In the genomic region with DNA sequence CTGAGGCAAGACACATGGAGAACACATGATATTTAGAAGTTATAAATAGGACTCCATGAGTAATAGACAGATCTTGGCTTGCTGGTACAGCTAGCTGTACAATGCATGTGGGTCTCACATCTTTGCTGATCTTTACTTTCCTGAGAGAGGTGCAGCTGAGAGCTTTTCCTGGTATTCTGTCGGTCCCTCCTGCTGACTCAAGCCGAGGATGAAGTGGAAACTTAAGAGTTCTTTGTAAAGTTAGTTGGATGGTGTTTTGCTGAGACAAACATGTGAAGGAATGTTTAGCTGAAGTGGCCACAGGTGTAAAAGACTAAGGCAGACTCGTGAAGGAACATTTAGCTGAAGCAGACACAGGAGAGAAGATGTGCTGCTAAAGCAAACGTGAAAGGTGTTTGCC, we compare ENCODE assay signal across 27 mouse cellular contexts. TPM values are rescaled to one million over a fixed set of nuclear protein-coding genes. Genes with fewer than 3 reads are reported as not detected.
A peak's percentile ranks its signal among the peaks of the same experiment; 100 is the strongest.
DNase-seq lines count a peak whose midpoint lies in the region; ATAC-seq and TF ChIP-seq lines count a peak whose summit lies in the region.
"Had no signal": no experiment of that assay in that cellular context is flagged by ENCODE, and none has a peak within 500 bp of the region (broad histone marks: within the 10 kb centered on the region; RNA-seq: fewer than 3 reads in every experiment).

No protein-coding gene starts in this region.

- no peak for TF ChIP-seq EP300 in heart, postnatal 0 days (IDR thresholded peaks at IDR 0.05; ENCODE audit: low read depth)

- no peak for ATAC-seq in embryonic facial prominence, embryonic 14.5 days (ENCODE audit: low read depth)
- 0 out of 2 replicates have a peak, but pooled peaks have one; percentile 33 for ATAC-seq in heart, postnatal 0 days (ENCODE audit: insufficient read depth, low read depth)
- ATAC-seq in heart, embryonic 12.5 days (ENCODE audit: insufficient number of reproducible peaks, low FRiP score): no peak
- ATAC-seq: forebrain, embryonic 15.5 days; hindbrain, embryonic 16.5 days; intestine, embryonic 15.5 days had no signal

- WGBS in embryonic facial prominence, embryonic 14.5 days: 80% methylated on average over 4 of the region's 4 CpGs
- WGBS in embryonic facial prominence, embryonic 10.5 days: 84% methylated on average over 4 of the region's 4 CpGs
- 67% methylated on average over 4 of the region's 4 CpGs for WGBS in heart, postnatal 0 days
- WGBS in heart, embryonic 12.5 days: 80% methylated on average over 4 of the region's 4 CpGs

- DNase-seq in embryonic facial prominence, embryonic 14.5 days (ENCODE audit: low spot score): peak; percentile 17
- DNase-seq in embryonic facial prominence, embryonic 10.5 days (ENCODE audit: low spot score): no peak
- DNase-seq in heart, postnatal 0 days (ENCODE audit: low spot score): no peak
- peak; percentile 33 for DNase-seq in lung, postnatal 36 days
- DNase-seq in lung, postnatal 10 days: no peak
- DNase-seq: adrenal gland, adult 2 months; adrenal gland, postnatal 14 days; cerebellum, adult 11 months; cerebellum, adult 2 months; cerebellum, adult 9-11 months; cerebellum, postnatal 25 days; gastrocnemius, postnatal 10 days; heart, adult 18-20 months; heart, postnatal 10 days; heart, postnatal 36 days; kidney, adult 11 months had no signal

- H3K9ac ChIP-seq in embryonic facial prominence, embryonic 14.5 days (ENCODE audit: low read depth, low read length): no peak overlapping the region
- no peak overlapping the region for H3K9ac ChIP-seq in heart, postnatal 0 days (replicated peaks; ENCODE audit: low read depth, low read length)
- H3K9ac ChIP-seq in heart, embryonic 12.5 days: no peak overlapping the region
- H3K9ac ChIP-seq: embryonic facial prominence, embryonic 13.5 days; forebrain, embryonic 12.5 days; forebrain, embryonic 15.5 days; hindbrain, embryonic 13.5 days; intestine, embryonic 15.5 days had no signal

- no peaks in the 10 kb centered on the region for H3K36me3 ChIP-seq in embryonic facial prominence, embryonic 14.5 days (ENCODE audit: control insufficient read depth, insufficient read depth, low read length)
- H3K36me3 ChIP-seq in embryonic facial prominence, embryonic 10.5 days (replicated peaks): no peaks in the 10 kb centered on the region
- H3K36me3 ChIP-seq in heart, postnatal 0 days (replicated peaks; ENCODE audit: control insufficient read depth, insufficient read depth, low read length): no peaks in the 10 kb centered on the region
- H3K36me3 ChIP-seq in heart, embryonic 12.5 days: no peaks in the 10 kb centered on the region
- H3K36me3 ChIP-seq: embryonic facial prominence, embryonic 13.5 days; forebrain, embryonic 12.5 days; forebrain, embryonic 15.5 days; heart, embryonic 10.5 days; hindbrain, embryonic 10.5 days; hindbrain, embryonic 13.5 days; intestine, embryonic 15.5 days had no signal

- no peaks in the 10 kb centered on the region for H3K27me3 ChIP-seq in embryonic facial prominence, embryonic 14.5 days (replicated peaks; ENCODE audit: control insufficient read depth, insufficient read depth, low read length)
- H3K27me3 ChIP-seq in embryonic facial prominence, embryonic 10.5 days (replicated peaks; ENCODE audit: low read depth, poor library complexity, severe bottlenecking): no peaks in the 10 kb centered on the region
- no peaks in the 10 kb centered on the region for H3K27me3 ChIP-seq in heart, postnatal 0 days (ENCODE audit: control insufficient read depth, insufficient read depth, low read length)
- H3K27me3 ChIP-seq in heart, embryonic 12.5 days (replicated peaks): no peaks in the 10 kb centered on the region
- H3K27me3 ChIP-seq: embryonic facial prominence, embryonic 13.5 days; forebrain, embryonic 12.5 days; forebrain, embryonic 15.5 days; hindbrain, embryonic 13.5 days; intestine, embryonic 15.5 days had no signal

- H3K4me3 ChIP-seq in embryonic facial prominence, embryonic 14.5 days (ENCODE audit: low read depth, low read length): no peak overlapping the region
- no peak overlapping the region for H3K4me3 ChIP-seq in embryonic facial prominence, embryonic 10.5 days
- no peak overlapping the region for H3K4me3 ChIP-seq in heart, postnatal 0 days (ENCODE audit: low read depth, low read length)
- H3K4me3 ChIP-seq in heart, embryonic 12.5 days: no peak overlapping the region
- H3K4me3 ChIP-seq: embryonic facial prominence, embryonic 13.5 days; forebrain, embryonic 12.5 days; forebrain, embryonic 15.5 days; heart, embryonic 10.5 days; hindbrain, embryonic 10.5 days; hindbrain, embryonic 13.5 days; intestine, embryonic 15.5 days had no signal

- no peak for TF ChIP-seq CTCF in heart, postnatal 0 days (IDR thresholded peaks at IDR 0.05; ENCODE audit: low read depth)

- H3K27ac ChIP-seq in embryonic facial prominence, embryonic 14.5 days (replicated peaks; ENCODE audit: low read depth, low read length): no peak overlapping the region
- H3K27ac ChIP-seq in embryonic facial prominence, embryonic 10.5 days (replicated peaks): no peak overlapping the region
- H3K27ac ChIP-seq in heart, postnatal 0 days (ENCODE audit: low read depth): no peak overlapping the region
- no peak overlapping the region for H3K27ac ChIP-seq in heart, embryonic 12.5 days (ENCODE audit: poor library complexity, severe bottlenecking)
- H3K27ac ChIP-seq: embryonic facial prominence, embryonic 13.5 days; forebrain, embryonic 12.5 days; forebrain, embryonic 15.5 days; heart, embryonic 10.5 days; hindbrain, embryonic 10.5 days; hindbrain, embryonic 13.5 days; intestine, embryonic 15.5 days had no signal

- no peaks in the 10 kb centered on the region for H3K4me1 ChIP-seq in embryonic facial prominence, embryonic 14.5 days (ENCODE audit: control insufficient read depth, insufficient read depth, low read length)
- H3K4me1 ChIP-seq in embryonic facial prominence, embryonic 10.5 days: no peaks in the 10 kb centered on the region
- H3K4me1 ChIP-seq in heart, postnatal 0 days (ENCODE audit: control insufficient read depth, insufficient read depth): no peaks in the 10 kb centered on the region
- no peaks in the 10 kb centered on the region for H3K4me1 ChIP-seq in heart, embryonic 12.5 days (replicated peaks)
- H3K4me1 ChIP-seq: embryonic facial prominence, embryonic 13.5 days; forebrain, embryonic 12.5 days; forebrain, embryonic 15.5 days; heart, embryonic 10.5 days; hindbrain, embryonic 10.5 days; hindbrain, embryonic 13.5 days; intestine, embryonic 15.5 days had no signal

- no peaks in the 10 kb centered on the region for H3K9me3 ChIP-seq in embryonic facial prominence, embryonic 14.5 days (ENCODE audit: control insufficient read depth, low read length)
- H3K9me3 ChIP-seq in embryonic facial prominence, embryonic 10.5 days: no peaks in the 10 kb centered on the region
- H3K9me3 ChIP-seq in heart, postnatal 0 days (replicated peaks; ENCODE audit: control insufficient read depth, low read length): no peaks in the 10 kb centered on the region
- H3K9me3 ChIP-seq in heart, embryonic 12.5 days (replicated peaks): peaks cover 16% of the 10 kb centered on the region
- H3K9me3 ChIP-seq: embryonic facial prominence, embryonic 13.5 days; forebrain, embryonic 12.5 days; forebrain, embryonic 15.5 days; heart, embryonic 10.5 days; hindbrain, embryonic 10.5 days; hindbrain, embryonic 13.5 days; intestine, embryonic 15.5 days had no signal

- H3K4me2 ChIP-seq in embryonic facial prominence, embryonic 14.5 days (ENCODE audit: low read depth, low read length): no peak overlapping the region
- H3K4me2 ChIP-seq in heart, postnatal 0 days (ENCODE audit: low read depth, low read length): no peak overlapping the region
- no peak overlapping the region for H3K4me2 ChIP-seq in heart, embryonic 12.5 days
- H3K4me2 ChIP-seq: embryonic facial prominence, embryonic 13.5 days; forebrain, embryonic 12.5 days; forebrain, embryonic 15.5 days; hindbrain, embryonic 13.5 days; intestine, embryonic 15.5 days had no signal

RNA-seq across cellular contexts. Expression of gene Cdip1, which starts 6.5 kb away (rescaled TPM):
- polyA plus RNA-seq in embryonic facial prominence, embryonic 14.5 days (2014; fragmentation: Nextera tagmentation; extraction: Ambion mirVana): 86.7 and 91.2 TPM in 2 replicates
- 112 and 116 TPM in 2 replicates for polyA plus RNA-seq in embryonic facial prominence, embryonic 10.5 days (2016; fragmentation: Nextera tagmentation; extraction: Ambion mirVana)
- 149 and 160 TPM in 2 replicates for total RNA-seq in heart, postnatal 0 days (2014; rRNA removed; ENCODE audit: low replicate concordance)
- 121 and 123 TPM in 2 replicates for polyA plus RNA-seq in heart, postnatal 0 days (2015; fragmentation: Nextera tagmentation; extraction: Ambion mirVana)
- 122 and 132 TPM in 2 replicates for polyA plus RNA-seq in heart, embryonic 12.5 days (2016; fragmentation: Nextera tagmentation; extraction: Ambion mirVana)

RNA-seq across cellular contexts. Expression of gene 4930562C15Rik, which starts 38.6 kb away (rescaled TPM):
- 0.33 and 0.39 TPM in 2 replicates for polyA plus RNA-seq in embryonic facial prominence, embryonic 14.5 days (2014; fragmentation: Nextera tagmentation; extraction: Ambion mirVana)
- 0.25 and 0.66 TPM in 2 replicates for polyA plus RNA-seq in embryonic facial prominence, embryonic 10.5 days (2016; fragmentation: Nextera tagmentation; extraction: Ambion mirVana)
- not detected in 2 replicates for total RNA-seq in heart, postnatal 0 days (2014; rRNA removed; ENCODE audit: low replicate concordance)
- 0.08 and 0.12 TPM in 2 replicates for polyA plus RNA-seq in heart, postnatal 0 days (2015; fragmentation: Nextera tagmentation; extraction: Ambion mirVana)
- 0.11 and 0.57 TPM in 2 replicates for polyA plus RNA-seq in heart, embryonic 12.5 days (2016; fragmentation: Nextera tagmentation; extraction: Ambion mirVana)
- total RNA-seq: adrenal gland, adult 2 months; adrenal gland, postnatal 14 days; common myeloid progenitor, adult 5-6 weeks; gastrocnemius, postnatal 10 days; gastrocnemius, postnatal 4 days; heart, postnatal 10 days; heart, postnatal 36 days had no signal
- polyA plus RNA-seq: adrenal gland, adult 2 months; cerebellum, adult 2 months had no signal

Comparison
In these comparisons a context has a peak if more than half of its experiments do, and no peak if none do; other contexts are left out.
1. DNase-seq: peak in embryonic facial prominence, embryonic 14.5 days (single experiment) and lung, postnatal 36 days (single experiment); none in embryonic facial prominence, embryonic 10.5 days (single experiment), heart, postnatal 0 days (single experiment) and lung, postnatal 10 days (single experiment).